Mouse (Mus musculus): ENCODE results near the gene Spint3.
A peak's percentile ranks its signal among the peaks of the same experiment; 100 is the strongest.

Spint3 gene

GRCm38 (mm10) chr2:164549963-164550894 is 23.0 kb downstream of the Spint3 start:
- peak; percentile 54 for DNase-seq

DNA sequence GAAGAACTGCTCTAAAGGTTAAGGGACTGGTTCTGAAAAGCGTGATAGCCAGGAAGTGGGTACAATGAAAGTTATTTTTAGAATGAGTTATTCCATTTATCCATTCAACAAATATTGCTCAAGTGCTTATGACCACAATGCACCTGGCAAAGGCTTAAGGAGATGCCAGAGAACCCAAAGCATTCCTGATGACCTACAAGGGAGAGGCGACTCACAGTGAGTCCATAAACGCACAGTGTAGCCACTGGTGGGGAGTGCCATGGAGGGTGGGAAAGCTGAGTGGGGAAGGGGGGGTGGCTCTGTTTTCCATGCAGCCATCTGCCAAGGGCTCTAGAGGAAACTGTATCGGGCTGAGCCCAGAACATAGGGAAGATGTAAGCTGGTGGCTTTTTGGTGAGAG is 23.9 kb downstream of the Spint3 start:
- no peak for DNase-seq

GRCm38 (mm10) chr2:164544454-164545097 is 28.7 kb downstream of the Spint3 start:
- DNase-seq: no peak

- no peak for DNase-seq
Observed at GRCm38 (mm10) chr2:164543745-164544144, 29.5 kb downstream of the Spint3 start.

GRCm38 (mm10) chr2:164542598-164542997 is 30.7 kb downstream of the Spint3 start:
- DNase-seq: no peak

DNA sequence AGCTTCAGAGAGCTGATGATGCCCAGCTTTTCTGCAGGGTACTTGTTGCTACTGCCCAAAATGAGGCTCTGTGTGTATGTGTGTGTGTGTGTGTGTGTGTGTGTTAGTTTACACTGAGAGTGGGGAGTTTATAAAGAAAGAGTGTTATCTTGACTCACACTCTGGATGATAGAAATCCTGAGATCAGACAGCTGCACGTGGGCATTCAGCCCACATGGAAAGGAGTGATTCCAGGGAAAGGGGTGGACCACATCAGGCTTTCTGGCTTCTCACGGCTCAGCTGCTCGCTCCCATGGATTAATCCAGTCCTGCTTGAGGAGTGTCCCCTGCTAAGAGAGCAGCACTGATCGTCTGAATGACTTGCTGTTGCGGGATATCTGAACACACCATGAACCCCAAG is 31.1 kb downstream of the Spint3 start:
- DNase-seq: peak; percentile 82

- DNase-seq: no peak
Observed at GRCm38 (mm10) chr2:164540652-164541427, 32.4 kb downstream of the Spint3 start.

- no peak for DNase-seq
Observed at GRCm38 (mm10) chr2:164537003-164537402, 36.3 kb downstream of the Spint3 start.

DNA sequence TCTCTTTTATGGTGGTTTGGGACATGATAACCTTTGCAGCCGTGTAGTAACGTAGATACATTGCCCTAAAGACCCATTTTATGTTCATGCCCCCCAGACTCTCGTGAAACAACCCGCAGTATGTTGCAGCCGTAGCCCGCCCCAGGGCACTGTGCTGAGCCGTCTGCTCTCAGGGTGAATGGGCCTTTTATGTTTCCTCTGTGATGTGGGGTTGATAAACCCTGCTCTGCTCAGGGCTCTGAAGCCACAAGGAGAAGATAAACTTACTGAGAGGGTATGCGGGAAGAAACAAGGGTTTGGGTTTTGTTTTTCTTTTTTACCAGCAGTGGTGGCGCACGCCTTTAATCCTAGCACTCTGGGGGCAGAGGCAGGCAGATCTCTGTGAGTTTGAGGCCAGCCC is 38.9 kb downstream of the Spint3 start:
- no peak for DNase-seq

DNA sequence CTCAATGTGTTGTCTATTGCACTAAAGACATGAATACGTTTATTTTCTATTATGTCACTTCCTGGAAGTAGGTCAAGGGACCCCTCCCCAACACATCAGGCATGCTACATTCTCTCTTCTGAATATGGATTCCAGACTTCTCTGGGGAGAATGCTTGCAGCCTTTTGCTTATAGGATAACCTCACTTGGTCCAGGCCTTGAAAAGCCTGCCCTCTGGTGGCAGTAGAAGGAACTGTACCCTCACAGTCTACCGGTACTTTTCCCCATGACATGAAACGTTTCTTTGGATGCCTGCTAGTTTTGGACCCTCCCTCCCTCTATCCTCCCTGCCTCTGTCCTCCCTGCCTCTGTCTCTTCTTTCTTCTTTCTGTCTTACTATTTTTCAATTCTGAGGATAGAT is 42.1 kb downstream of the Spint3 start:
- peak; percentile 75 for DNase-seq

DNA sequence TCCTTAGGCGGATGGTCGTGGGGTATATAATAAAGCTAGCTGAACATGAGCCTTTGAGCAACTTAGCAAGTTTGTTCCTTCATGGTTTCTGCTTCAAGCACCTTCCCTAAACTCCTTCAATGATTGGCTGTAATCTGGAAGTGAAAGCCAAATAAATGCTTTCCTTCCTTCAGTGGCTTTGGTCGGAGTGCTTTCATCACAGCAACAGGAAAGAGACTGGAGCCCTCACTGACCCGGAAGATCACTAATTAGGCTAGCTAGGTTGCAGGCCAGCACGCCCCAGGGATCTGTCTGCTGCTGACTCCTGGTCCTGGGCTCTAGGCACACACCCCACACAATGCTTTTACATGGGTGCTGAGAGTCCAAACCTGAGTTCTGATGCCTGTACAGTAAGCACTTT is 44.7 kb downstream of the Spint3 start:
- no peak for DNase-seq

GRCm38 (mm10) chr2:164523301-164523773 is 49.9 kb downstream of the Spint3 start:
- no peak for DNase-seq

DNA sequence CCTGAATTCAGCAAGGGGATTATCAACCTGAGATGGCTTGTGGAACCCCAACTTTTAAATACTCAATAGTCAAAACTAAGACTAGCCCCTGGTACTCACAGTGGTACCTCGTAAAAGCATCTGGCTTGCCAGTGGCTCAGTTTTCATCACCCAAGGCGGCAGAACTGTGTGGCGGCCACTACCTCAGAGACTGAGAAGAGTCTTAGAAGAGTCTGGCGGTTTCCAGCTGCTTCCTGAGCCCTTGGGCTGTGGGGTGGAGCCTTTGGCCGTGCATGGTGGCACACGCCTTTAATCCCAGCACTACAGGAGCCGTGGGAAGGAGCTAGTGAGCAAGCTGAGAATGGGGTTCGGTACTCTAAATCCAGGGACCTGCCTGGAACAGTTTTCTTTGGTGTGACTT is 51.0 kb downstream of the Spint3 start:
- DNase-seq: no peak

DNA sequence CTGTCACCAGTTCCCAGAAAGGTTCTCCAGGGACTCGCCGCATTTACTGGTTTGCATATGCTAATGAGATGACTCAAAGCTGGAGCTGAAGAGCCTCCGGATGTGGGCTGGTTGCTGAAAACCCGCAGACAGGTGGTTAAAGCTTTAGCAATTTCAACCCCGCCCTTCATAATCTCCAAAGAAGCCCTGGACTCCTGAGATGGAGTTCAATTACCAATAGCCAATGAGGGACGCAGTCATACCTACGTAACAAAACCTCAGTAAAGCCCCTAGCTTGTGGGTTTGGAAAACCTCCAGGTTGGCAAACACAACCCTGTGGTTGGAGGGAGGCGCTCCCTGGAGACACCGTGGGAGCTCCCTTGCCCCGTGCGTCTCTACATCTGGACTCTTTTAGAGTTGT is 51.4 kb downstream of the Spint3 start:
- DNase-seq: peak; percentile 29

DNA sequence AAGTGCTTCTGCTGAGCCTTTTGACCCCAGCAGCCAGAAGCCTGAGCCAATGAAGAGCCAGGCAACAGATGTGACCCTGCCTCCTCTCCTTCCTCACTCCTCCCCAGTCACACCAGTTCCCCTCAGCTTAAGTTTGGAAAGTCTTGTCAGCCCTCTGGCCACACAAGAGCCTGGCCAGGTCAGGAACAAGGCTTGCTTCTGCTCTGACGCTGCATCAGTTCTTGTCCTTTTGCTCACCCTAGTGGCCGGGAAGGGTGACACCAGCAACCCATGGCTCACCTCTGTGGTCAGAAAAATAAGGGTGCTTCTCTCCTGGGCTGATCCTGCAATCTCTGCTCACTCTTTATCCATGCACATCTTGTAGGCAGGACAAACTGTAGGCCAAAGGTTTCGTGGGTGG is 52.5 kb downstream of the Spint3 start:
- DNase-seq: no peak
